Mouse (Mus musculus): ENCODE results near the gene Snap23. TPM values are rescaled to one million over a fixed set of nuclear protein-coding genes. Genes with fewer than 3 reads are reported as not detected.

The Snap23 gene
- polyA plus RNA-seq, 1 experiment from 2014 or later = 22.7 TPM

DNA sequence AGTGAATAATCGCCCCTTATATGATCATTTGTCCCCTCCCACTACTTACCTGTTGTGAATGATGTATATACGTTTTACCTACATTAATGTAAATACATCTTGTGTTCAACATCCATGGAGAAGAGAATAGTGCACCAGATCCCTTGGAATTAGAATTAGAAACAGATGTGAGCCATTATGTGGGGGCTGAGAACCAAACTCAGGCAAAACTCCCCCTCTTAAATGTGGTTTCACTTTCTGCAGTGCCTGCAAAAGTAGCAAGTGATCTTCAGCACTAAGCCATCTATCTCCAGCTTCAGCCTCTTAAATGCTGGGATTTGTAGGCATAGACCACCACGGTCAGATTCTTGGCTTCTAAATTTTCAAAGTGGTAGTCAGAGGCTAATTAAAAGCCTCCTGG is 7.7 kb downstream of the Snap23 start:
- Histone ChIP-seq H3K27me3 (ENCODE audit: control insufficient read depth, insufficient read depth, low read length) (no peaks in the 10 kb centered on the region), H3K9ac (ENCODE audit: low read length) (no peak overlapping the region), H3K4me2 (replicated peaks; ENCODE audit: low read depth) (no peak overlapping the region), H3K4me1 (replicated peaks; ENCODE audit: control insufficient read depth, insufficient read depth) (no peaks in the 10 kb centered on the region), H3K9me3 (ENCODE audit: control insufficient read depth, low read length) (no peaks in the 10 kb centered on the region), H3K27ac (replicated peaks) (no peak overlapping the region), H3K4me3 (ENCODE audit: low read depth, low read length) (no peak overlapping the region), H3K36me3 (ENCODE audit: control insufficient read depth, insufficient read depth, low read length) (no peaks in the 10 kb centered on the region)
- no peak for ATAC-seq (ENCODE audit: low FRiP score, low TSS enrichment)
- no peak for DNase-seq (ENCODE audit: low spot score)
- TF ChIP-seq CTCF (IDR thresholded peaks at IDR 0.05; ENCODE audit: low read depth) = no peak
- no peak for TF ChIP-seq EP300 (optimal IDR thresholded peaks at IDR 0.05)
- WGBS = 84% methylated on average over 3 of the region's 3 CpGs

DNA sequence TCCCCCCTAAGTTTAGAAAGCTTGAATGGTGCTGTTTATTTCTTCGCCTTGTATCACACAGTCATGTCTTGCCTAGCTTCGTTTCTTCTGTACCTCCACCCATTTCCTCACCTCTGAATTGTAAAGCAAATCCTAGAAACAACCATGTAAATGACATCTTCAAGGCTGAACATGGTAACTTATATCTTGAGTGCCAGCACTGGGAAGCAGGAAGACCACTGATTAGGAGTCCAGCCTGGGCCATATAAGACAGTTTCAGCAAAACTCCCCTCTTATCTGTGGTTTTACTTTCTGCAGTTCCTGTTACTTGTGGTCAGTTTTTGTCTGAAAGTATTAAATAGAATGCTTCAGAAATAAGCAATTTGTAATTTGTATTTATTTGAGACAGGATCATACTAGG is 8.5 kb downstream of the Snap23 start:
- Histone ChIP-seq H3K36me3 (ENCODE audit: control insufficient read depth, insufficient read depth, low read length) (no peaks in the 10 kb centered on the region), H3K9me3 (ENCODE audit: control insufficient read depth, low read length) (no peaks in the 10 kb centered on the region), H3K4me3 (ENCODE audit: low read depth, low read length) (no peak overlapping the region), H3K9ac (ENCODE audit: low read length) (no peak overlapping the region), H3K4me1 (replicated peaks; ENCODE audit: control insufficient read depth, insufficient read depth) (no peaks in the 10 kb centered on the region), H3K27ac (replicated peaks) (no peak overlapping the region), H3K4me2 (replicated peaks; ENCODE audit: low read depth) (no peak overlapping the region), H3K27me3 (ENCODE audit: control insufficient read depth, insufficient read depth, low read length) (no peaks in the 10 kb centered on the region)
- TF ChIP-seq CTCF (IDR thresholded peaks at IDR 0.05; ENCODE audit: low read depth) (no peak), EP300 (optimal IDR thresholded peaks at IDR 0.05) (no peak)
- WGBS = 83% methylated on average over 2 of the region's 2 CpGs
- no peak for ATAC-seq (ENCODE audit: low FRiP score, low TSS enrichment)
- no peak for DNase-seq (ENCODE audit: low spot score)

DNA sequence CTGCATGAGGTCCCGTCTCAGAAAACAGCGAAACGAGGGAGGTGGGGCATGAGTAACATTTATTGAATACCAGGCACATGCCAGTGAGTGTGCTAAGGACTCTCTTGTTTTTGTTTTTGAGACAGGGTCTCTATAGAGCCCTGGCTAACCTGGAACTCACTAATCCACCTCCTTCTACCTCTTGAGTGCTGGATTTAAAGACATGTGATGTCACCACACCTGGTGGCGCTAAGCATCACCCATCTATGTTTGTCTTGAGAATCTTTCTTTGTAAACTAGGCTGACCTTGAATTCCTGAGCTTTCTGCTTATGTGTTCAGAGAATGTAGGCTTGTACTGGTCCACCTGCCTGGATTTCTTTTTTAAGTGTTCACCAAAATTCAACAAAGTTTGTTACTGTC is 10.3 kb downstream of the Snap23 start:
- no peaks in the 10 kb centered on the region for H3K9me3 ChIP-seq (ENCODE audit: control insufficient read depth, low read length)
- H3K9ac ChIP-seq (ENCODE audit: low read length) = no peak overlapping the region
- TF ChIP-seq EP300 (optimal IDR thresholded peaks at IDR 0.05) (no peak), CTCF (IDR thresholded peaks at IDR 0.05; ENCODE audit: low read depth) (no peak)
- ATAC-seq (ENCODE audit: low FRiP score, low TSS enrichment) = no peak
- 55% methylated on average over 4 of the region's 4 CpGs for WGBS
- H3K4me1 ChIP-seq (replicated peaks; ENCODE audit: control insufficient read depth, insufficient read depth) = no peaks in the 10 kb centered on the region
- no peaks in the 10 kb centered on the region for H3K27me3 ChIP-seq (ENCODE audit: control insufficient read depth, insufficient read depth, low read length)
- H3K36me3 ChIP-seq (ENCODE audit: control insufficient read depth, insufficient read depth, low read length) = no peaks in the 10 kb centered on the region
- DNase-seq (ENCODE audit: low spot score) = no peak
- H3K4me2 ChIP-seq (replicated peaks; ENCODE audit: low read depth) = no peak overlapping the region
- H3K27ac ChIP-seq (replicated peaks) = no peak overlapping the region
- no peak overlapping the region for H3K4me3 ChIP-seq (ENCODE audit: low read depth, low read length)

- Histone ChIP-seq H3K4me3 (ENCODE audit: low read depth, low read length) (no peak overlapping the region), H3K9ac (ENCODE audit: low read length) (no peak overlapping the region), H3K36me3 (ENCODE audit: control insufficient read depth, insufficient read depth, low read length) (no peaks in the 10 kb centered on the region), H3K9me3 (ENCODE audit: control insufficient read depth, low read length) (no peaks in the 10 kb centered on the region), H3K4me2 (replicated peaks; ENCODE audit: low read depth) (no peak overlapping the region), H3K27me3 (ENCODE audit: control insufficient read depth, insufficient read depth, low read length) (no peaks in the 10 kb centered on the region), H3K27ac (replicated peaks) (no peak overlapping the region), H3K4me1 (replicated peaks; ENCODE audit: control insufficient read depth, insufficient read depth) (no peaks in the 10 kb centered on the region)
- no peak for DNase-seq (ENCODE audit: low spot score)
- peak; percentile 73; the same call in 1 of the 2 replicates for ATAC-seq (ENCODE audit: low FRiP score, low TSS enrichment)
- TF ChIP-seq CTCF (IDR thresholded peaks at IDR 0.05; ENCODE audit: low read depth) = no peak
- TF ChIP-seq EP300 (optimal IDR thresholded peaks at IDR 0.05) = no peak
- 50% methylated on average over 5 of the region's 5 CpGs for WGBS
Observed at GRCm38 (mm10) chr2:120578286-120578685, 10.8 kb downstream of the Snap23 start.

DNA sequence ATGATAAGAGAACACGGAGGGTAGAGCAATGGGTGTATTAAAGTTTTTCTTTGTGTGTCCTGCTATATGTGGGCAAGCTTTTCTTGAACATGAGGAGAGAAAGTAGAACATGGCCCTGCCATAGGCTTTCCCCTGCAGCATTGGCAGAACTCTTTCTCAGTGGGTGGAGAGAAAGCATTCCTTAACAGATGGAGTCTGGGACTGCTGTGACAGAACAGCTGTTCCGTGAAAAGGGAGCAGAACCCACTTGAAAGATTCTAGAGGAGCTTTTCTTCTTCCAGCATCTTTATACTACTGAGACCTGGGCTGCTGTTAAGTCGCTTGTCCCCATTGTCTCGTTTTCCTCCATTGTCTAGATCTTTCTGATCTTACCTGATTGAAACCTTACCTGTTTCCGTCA is 22.3 kb downstream of the Snap23 start:
- no peak overlapping the region for H3K27ac ChIP-seq (replicated peaks)
- no peak overlapping the region for H3K4me2 ChIP-seq (replicated peaks; ENCODE audit: low read depth)

DNA sequence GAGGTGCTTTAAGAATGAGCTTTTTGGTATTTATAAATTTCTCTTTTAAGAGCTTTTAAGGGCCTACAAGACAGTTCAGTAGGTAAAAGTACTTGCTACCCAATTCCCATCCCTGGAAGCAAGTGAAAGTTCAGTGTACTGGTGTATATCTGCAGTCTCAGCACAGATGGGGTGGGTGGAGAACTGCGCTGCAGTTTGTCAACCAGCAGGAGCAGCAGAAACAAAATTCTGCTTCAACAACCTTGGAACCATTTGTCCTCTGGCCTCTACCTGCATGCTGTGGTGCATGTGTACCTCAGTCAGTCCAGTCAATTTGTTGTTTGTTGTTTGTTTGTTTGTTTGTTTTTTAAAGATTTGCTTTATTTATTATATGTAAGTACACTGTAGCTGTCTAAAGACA is 24.8 kb downstream of the Snap23 start:
- Histone ChIP-seq H3K27me3 (ENCODE audit: control insufficient read depth, insufficient read depth, low read length) (no peaks in the 10 kb centered on the region), H3K27ac (replicated peaks) (no peak overlapping the region), H3K4me1 (replicated peaks; ENCODE audit: control insufficient read depth, insufficient read depth) (no peaks in the 10 kb centered on the region), H3K4me2 (replicated peaks; ENCODE audit: low read depth) (no peak overlapping the region), H3K4me3 (ENCODE audit: low read depth, low read length) (no peak overlapping the region), H3K9ac (ENCODE audit: low read length) (no peak overlapping the region), H3K9me3 (ENCODE audit: control insufficient read depth, low read length) (no peaks in the 10 kb centered on the region), H3K36me3 (ENCODE audit: control insufficient read depth, insufficient read depth, low read length) (peaks cover 4% of the 10 kb centered on the region)
- no peak for DNase-seq (ENCODE audit: low spot score)
- TF ChIP-seq CTCF (IDR thresholded peaks at IDR 0.05; ENCODE audit: low read depth) (no peak), EP300 (optimal IDR thresholded peaks at IDR 0.05) (no peak)
- no peak for ATAC-seq (ENCODE audit: low FRiP score, low TSS enrichment)
- WGBS = 90% methylated on average over 1 of the region's 1 CpGs

More for the DNA sequence above, 22.3 kb downstream of the Snap23 start:
- Histone ChIP-seq H3K4me1 (replicated peaks; ENCODE audit: control insufficient read depth, insufficient read depth) (no peaks in the 10 kb centered on the region), H3K4me3 (ENCODE audit: low read depth, low read length) (no peak overlapping the region), H3K27me3 (ENCODE audit: control insufficient read depth, insufficient read depth, low read length) (no peaks in the 10 kb centered on the region), H3K9me3 (ENCODE audit: control insufficient read depth, low read length) (no peaks in the 10 kb centered on the region), H3K9ac (ENCODE audit: low read length) (no peak overlapping the region), H3K36me3 (ENCODE audit: control insufficient read depth, insufficient read depth, low read length) (peaks cover 14% of the 10 kb centered on the region)
- no peak for TF ChIP-seq CTCF (IDR thresholded peaks at IDR 0.05; ENCODE audit: low read depth)
- no peak for TF ChIP-seq EP300 (optimal IDR thresholded peaks at IDR 0.05)
- 81% methylated on average over 5 of the region's 5 CpGs for WGBS
- DNase-seq (ENCODE audit: low spot score) (no peak), ATAC-seq (ENCODE audit: low FRiP score, low TSS enrichment) (no peak)
